Mouse (Mus musculus) CD4-positive naive resting alpha-beta T cell, adult 57 days (primary cell): ENCODE results near the gene Cyp2c70. TPM values are rescaled to one million over a fixed set of nuclear protein-coding genes. Genes with fewer than 3 reads are reported as not detected.

Experiments used
- total RNA-seq: library from RNA; stranded (reverse); gene quantifications from one replicate; pipeline ENCODE4 v1.2.4, GENCODE M21; 2023

Cyp2c70 gene
- not detected for total RNA-seq

DNA sequence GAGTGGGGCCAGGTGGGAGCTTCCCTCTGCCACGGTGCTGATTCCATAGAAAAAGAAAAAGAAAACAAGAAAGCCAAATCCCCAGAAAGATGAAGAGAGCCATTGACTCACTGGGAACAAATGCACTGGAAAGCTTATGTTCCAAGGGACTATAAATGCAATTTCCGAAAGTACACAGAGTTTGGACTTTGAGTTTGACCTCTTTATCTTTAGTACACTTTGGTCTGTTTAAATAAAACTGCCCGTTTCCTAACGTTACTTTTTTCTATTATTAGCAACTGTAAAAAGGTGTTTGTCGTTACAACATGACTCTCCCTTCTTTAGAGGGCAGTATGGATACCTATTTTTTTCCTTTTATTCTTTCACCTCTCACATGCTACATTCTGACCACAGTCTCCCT, at the start of gene Cyp2c70:
Cyp2c70 (minus strand) TSS at position 174 of the 400 bp plus-strand sequence.

Other genes starting within 250 kb of the Cyp2c70 start
- gene Cyp2c37, start 194.9 kb downstream of the Cyp2c70 start, total RNA-seq, result not detected
- gene Cyp2c54, start 113.5 kb downstream of the Cyp2c70 start, total RNA-seq, result not detected
- not detected for gene Cyp2c50, start 97.6 kb downstream of the Cyp2c70 start, total RNA-seq
- 207 TPM for gene Pdlim1, start 84.5 kb upstream of the Cyp2c70 start, total RNA-seq